Mouse (Mus musculus) embryonic fibroblast, embryonic 13.5 days (primary cell): Measurements from ENCODE around the gene Irak4.

ENCODE experiments used
- CTCF ChIP-seq: IDR thresholded peaks from 2 replicates; pipeline ENCODE4 v1.5.1; 2011; ENCODE audit warnings: mild to moderate bottlenecking, control low read depth, low read length, moderate library complexity, borderline replicate concordance; ENCODE audit not compliant: insufficient read depth
- POLR2A ChIP-seq: IDR thresholded peaks from 2 replicates; pipeline ENCODE4 v1.6.1; 2011; ENCODE audit warnings: low read depth, mild to moderate bottlenecking, control low read depth, low read length, moderate library complexity

DNA sequence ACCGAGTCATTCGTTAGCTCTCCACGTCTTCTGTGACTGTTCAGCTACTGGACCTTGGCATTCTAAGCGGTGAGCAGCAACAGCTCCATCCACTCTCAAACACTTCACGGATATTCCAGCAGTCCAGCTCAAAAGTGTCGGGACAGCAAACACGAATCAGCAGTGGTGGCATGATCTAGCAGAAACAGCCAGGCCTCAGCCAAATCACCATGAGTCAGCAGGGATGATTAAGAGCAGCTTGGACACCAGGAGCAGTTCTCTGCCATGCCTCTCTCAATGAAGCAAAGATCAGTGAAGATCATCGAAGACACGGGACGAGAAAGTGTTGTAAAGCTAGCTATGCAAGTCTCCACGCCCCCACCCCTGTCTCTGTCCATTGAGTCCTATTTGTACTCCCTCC is 72.6 kb downstream of the Irak4 start:
- TF ChIP-seq CTCF = no peak
- TF ChIP-seq POLR2A = no peak
